Mouse (Mus musculus): ENCODE measurements around the gene Rgs9bp. TPM values are rescaled to one million over a fixed set of nuclear protein-coding genes. Genes with fewer than 3 reads are reported as not detected.
"Not testable (repeated sequence)": the region's sequence is repeated elsewhere in the genome, so short reads cannot be mapped to it uniquely, and the experiment has no call there.

Rgs9bp gene
- polyA plus RNA-seq, 1 experiment: 0.08 TPM

DNA sequence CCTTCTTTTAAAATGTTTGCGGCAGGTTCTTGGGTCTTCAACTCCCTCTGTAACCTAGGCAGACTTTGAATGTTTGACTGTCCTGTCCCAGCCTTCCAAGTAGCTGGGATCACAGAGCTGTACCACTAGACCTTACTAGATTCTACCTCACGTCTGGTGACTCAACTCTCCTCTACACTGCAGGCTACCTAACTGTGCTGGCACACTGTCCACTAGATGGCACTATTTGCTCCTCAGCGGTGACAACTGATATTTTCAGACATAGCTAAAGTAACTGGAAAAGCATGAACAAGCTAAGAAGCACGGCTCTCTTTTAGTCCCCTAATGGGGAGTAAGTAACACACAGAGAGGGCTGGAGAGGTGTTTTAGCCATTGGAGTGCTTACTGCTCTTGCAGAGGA, 39.5 kb downstream of the Rgs9bp start:
- Histone ChIP-seq H3K4me1 (ENCODE audit: control insufficient read depth, insufficient read depth, low read length) (no peaks in the 10 kb centered on the region), H3K27ac (ENCODE audit: insufficient read depth, low read length) (no peak overlapping the region), H3K4me3 (ENCODE audit: insufficient read depth, low read length) (no peak overlapping the region)
- TF ChIP-seq CTCF (IDR thresholded peaks at IDR 0.05; ENCODE audit: extremely low read depth, insufficient read depth, low read length): peak; percentile 85
- no peak for TF ChIP-seq POLR2A (IDR thresholded peaks at IDR 0.05; ENCODE audit: extremely low read depth, insufficient read depth, low read length)

DNA sequence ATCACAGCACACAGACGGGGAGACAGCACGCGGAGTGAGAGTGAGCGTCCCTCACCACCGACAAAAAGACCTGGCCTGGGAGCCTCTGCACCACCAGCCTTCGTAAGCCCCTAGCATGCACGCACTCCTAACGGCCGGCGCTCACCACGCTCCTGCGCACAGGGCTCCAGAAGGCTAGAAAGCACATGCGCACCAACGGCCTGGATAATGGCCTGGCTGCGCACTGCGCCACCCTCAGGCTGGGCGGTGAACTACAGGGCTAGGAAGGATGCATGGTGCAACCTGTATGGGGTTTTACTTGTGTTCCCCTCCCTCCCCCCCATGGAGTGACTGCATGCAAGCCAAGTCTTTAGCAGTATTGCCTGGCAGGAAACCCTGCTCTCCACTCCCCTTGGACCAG, 47.8 kb downstream of the Rgs9bp start, which contains the start of gene Tdrd12:
Tdrd12 (minus strand) TSS at position 184 of the 400 bp plus-strand sequence.
- TF ChIP-seq CTCF (IDR thresholded peaks at IDR 0.05; ENCODE audit: extremely low read depth, insufficient read depth, low read length) (no peak), POLR2A (IDR thresholded peaks at IDR 0.05; ENCODE audit: extremely low read depth, insufficient read depth, low read length) (no peak)
- no peaks in the 10 kb centered on the region for H3K4me1 ChIP-seq (ENCODE audit: control insufficient read depth, insufficient read depth, low read length)
- H3K4me3 ChIP-seq (ENCODE audit: insufficient read depth, low read length): no peak within 1 kb of the TSS
- H3K27ac ChIP-seq (ENCODE audit: insufficient read depth, low read length): no peak within 1 kb of the TSS

DNA sequence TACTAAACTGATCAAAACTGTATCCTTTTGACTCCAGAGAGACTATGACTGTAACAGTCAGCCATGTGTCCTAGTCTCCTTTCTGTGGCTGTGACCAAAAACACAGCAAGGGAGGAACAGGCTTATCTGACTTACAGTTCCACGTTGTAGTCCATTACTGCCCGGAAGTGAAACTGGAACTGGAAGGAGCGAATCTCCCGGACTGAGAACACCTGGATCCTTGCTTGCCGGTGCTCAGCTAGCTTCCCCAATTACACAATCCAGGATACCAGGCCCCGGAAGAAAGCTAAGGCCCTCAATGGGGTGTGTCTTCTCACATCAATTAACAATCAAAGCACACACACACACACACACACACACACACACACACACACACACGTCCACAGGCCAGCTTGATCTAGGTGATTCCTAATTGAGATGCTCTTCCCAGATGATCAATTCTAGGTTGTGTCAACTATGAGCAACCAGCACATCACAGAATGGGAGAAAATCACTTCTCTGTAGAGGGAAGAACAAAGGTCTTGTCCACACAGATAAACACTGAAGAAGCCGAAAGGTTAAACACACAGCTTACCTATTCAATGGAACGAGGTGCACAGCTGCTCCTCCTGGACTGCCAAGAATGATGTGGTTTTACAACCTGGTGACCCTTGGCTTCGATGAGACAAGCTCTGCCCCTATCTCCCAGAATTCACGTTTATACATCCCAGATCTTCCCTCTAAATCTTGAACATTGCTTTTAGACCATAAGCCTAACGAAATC, 49.5 kb downstream of the Rgs9bp start:
- H3K4me1 ChIP-seq (ENCODE audit: control insufficient read depth, insufficient read depth, low read length): no peaks in the 10 kb centered on the region
- no peak overlapping the region for H3K4me3 ChIP-seq (ENCODE audit: insufficient read depth, low read length)
- no peak overlapping the region for H3K27ac ChIP-seq (ENCODE audit: insufficient read depth, low read length)
- TF ChIP-seq CTCF (IDR thresholded peaks at IDR 0.05; ENCODE audit: extremely low read depth, insufficient read depth, low read length) (no peak), POLR2A (IDR thresholded peaks at IDR 0.05; ENCODE audit: extremely low read depth, insufficient read depth, low read length) (no peak)

DNA sequence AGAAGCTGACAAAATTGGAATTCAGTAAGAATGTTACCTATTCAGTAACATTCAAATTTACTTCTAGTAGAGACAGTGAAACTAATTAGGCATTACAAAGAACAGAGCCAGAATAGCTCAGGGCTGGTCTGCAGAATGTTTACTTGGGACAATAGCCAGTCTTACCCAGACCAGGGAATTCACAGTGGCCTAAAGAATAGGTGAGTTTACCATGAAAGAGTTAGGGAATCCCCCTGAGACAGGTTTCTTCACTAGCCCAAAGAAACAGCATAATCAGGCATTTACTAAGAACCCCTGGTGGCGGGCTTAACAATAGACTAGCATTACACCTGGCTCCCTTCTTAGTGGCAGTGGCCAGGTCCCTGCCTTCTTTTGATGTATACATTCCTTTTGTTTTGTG, 54.8 kb downstream of the Rgs9bp start:
- H3K27ac ChIP-seq (ENCODE audit: insufficient read depth, low read length); H3K4me1 ChIP-seq (ENCODE audit: control insufficient read depth, insufficient read depth, low read length); H3K4me3 ChIP-seq (ENCODE audit: insufficient read depth, low read length): not testable (repeated sequence)

DNA sequence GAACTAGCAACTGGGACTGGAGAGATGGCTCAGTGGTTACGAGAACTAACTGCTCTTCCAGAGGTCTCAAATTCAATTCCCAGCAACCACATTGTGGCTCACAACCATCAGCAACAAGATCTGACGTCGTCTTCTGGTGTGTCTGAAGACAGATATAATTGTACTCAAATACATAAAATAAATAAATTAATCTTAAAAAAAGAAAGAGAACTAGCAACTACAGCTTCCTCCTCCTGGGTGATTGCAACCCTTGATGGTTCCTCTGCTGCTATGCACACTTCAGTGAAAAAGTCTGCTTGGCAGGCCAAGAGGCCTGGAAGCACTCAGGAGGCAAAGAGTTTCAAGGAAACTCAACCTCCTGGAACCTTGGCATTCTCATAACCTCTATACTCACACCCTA, 55.4 kb downstream of the Rgs9bp start:
- TF ChIP-seq POLR2A (IDR thresholded peaks at IDR 0.05; ENCODE audit: extremely low read depth, insufficient read depth, low read length): no peak
- TF ChIP-seq CTCF (IDR thresholded peaks at IDR 0.05; ENCODE audit: extremely low read depth, insufficient read depth, low read length): no peak
- Histone ChIP-seq H3K27ac (ENCODE audit: insufficient read depth, low read length) (no peak overlapping the region), H3K4me1 (ENCODE audit: control insufficient read depth, insufficient read depth, low read length) (no peaks in the 10 kb centered on the region), H3K4me3 (ENCODE audit: insufficient read depth, low read length) (no peak overlapping the region)

Other genes with a start within 250 kb of the Rgs9bp start
- gene Faap24, start 188.7 kb downstream of the Rgs9bp start, polyA plus RNA-seq (2012; rRNA removed): 5.7 and 6.3 TPM in 2 replicates
- gene Cep89, start 188.5 kb downstream of the Rgs9bp start, polyA plus RNA-seq (2012; rRNA removed): 27.9 and 29.6 TPM in 2 replicates
- gene Slc7a9, start 136.8 kb downstream of the Rgs9bp start, polyA plus RNA-seq (2012; rRNA removed): 0.06 TPM in 1 of 2 replicates, not detected in the other
- gene Tdrd12, start 47.8 kb downstream of the Rgs9bp start, polyA plus RNA-seq (2012; rRNA removed): 0.25 and 0.40 TPM in 2 replicates
- gene Nudt19, start 29.3 kb downstream of the Rgs9bp start, polyA plus RNA-seq (2012; rRNA removed): 123 and 129 TPM in 2 replicates
- gene Ankrd27, start 662 bp upstream of the Rgs9bp start, polyA plus RNA-seq (2012; rRNA removed): 34.9 and 38.0 TPM in 2 replicates
- 95.4 and 99.8 TPM in 2 replicates for gene Pdcd5, start 61.9 kb upstream of the Rgs9bp start, polyA plus RNA-seq (2012; rRNA removed)
- 20.8 and 21.3 TPM in 2 replicates for gene Dpy19l3, start 168.9 kb upstream of the Rgs9bp start, polyA plus RNA-seq (2012; rRNA removed)
- gene Zfp507, start 217.4 kb upstream of the Rgs9bp start, polyA plus RNA-seq (2012; rRNA removed): 11.3 and 11.5 TPM in 2 replicates